Mouse (Mus musculus): Measurements from ENCODE around the gene Cd300c. TPM values are rescaled to one million over a fixed set of nuclear protein-coding genes. Genes with fewer than 3 reads are reported as not detected.
A peak's percentile ranks its signal among the peaks of the same experiment; 100 is the strongest.
"Not testable (repeated sequence)": the region's sequence is repeated elsewhere in the genome, so short reads cannot be mapped to it uniquely, and the experiment has no call there.

The Cd300c gene
- polyA plus RNA-seq, 1 experiment = not detected

DNA sequence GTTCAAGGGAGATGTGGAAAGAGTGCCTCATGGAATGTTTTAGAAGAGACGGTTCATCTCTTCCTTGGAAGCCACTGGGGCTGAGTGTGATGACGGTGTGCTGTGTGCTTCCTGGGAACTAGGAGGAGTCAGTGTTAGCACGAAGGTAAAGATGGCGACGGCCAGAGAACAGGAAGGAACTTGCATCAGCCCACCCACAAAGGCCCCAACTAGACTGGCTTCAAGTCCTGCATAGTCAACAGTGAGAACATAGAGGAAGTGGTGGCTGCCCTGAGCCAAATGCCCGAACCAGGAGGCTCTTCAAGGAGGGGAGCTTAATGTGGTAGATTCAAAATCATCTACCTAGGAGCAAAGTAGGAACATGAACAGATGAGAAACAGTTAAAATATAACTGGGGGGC lies 51.8 kb downstream of the Cd300c start:
- no peak for TF ChIP-seq E2F4 (IDR thresholded peaks at IDR 0.05; ENCODE audit: insufficient read depth)
- TF ChIP-seq TCF12 (IDR thresholded peaks at IDR 0.05; ENCODE audit: insufficient read depth, poor library complexity, severe bottlenecking) = no peak
- no peak for TF ChIP-seq CEBPB (IDR thresholded peaks at IDR 0.05; ENCODE audit: insufficient read depth, poor library complexity, severe bottlenecking)
- no peak for TF ChIP-seq MYOG (IDR thresholded peaks at IDR 0.05; ENCODE audit: control insufficient read depth in 1 of 3, insufficient read depth in 1 of 3, insufficient read length in 2 of 3, low read depth in 2 of 3)
- no peak for TF ChIP-seq REST (IDR thresholded peaks at IDR 0.05; ENCODE audit: insufficient read depth, insufficient read length)
- TF ChIP-seq MAX (IDR thresholded peaks at IDR 0.05; ENCODE audit: low read depth) = no peak
- TF ChIP-seq MYOD1 (IDR thresholded peaks at IDR 0.05; ENCODE audit: control insufficient read depth in 1 of 3, insufficient read length in 2 of 3, low read depth in 2 of 3) = no peak
- no peak for TF ChIP-seq SRF (IDR thresholded peaks at IDR 0.05; ENCODE audit: control insufficient read depth, insufficient read length, low read depth)
- TF ChIP-seq POLR2A (IDR thresholded peaks at IDR 0.05; ENCODE audit: insufficient read length, low read depth) = no peak
- TF ChIP-seq POLR2AphosphoS2 (IDR thresholded peaks at IDR 0.05; ENCODE audit: insufficient read length, low read depth) = no peak
- TF ChIP-seq USF1 (IDR thresholded peaks at IDR 0.05; ENCODE audit: low read depth) = no peak
- TF ChIP-seq TCF3 (IDR thresholded peaks at IDR 0.05; ENCODE audit: insufficient read length, low read depth) = no peak
- H3K4me3 ChIP-seq = no peak overlapping the region
- H3K4me2 ChIP-seq (ENCODE audit: low read depth) = no peak overlapping the region
- H3K79me2 ChIP-seq (ENCODE audit: control insufficient read depth, insufficient read depth) = no peaks in the 10 kb centered on the region
- H3K27me3 ChIP-seq (ENCODE audit: control insufficient read depth, insufficient read depth, insufficient read length) = no peaks in the 10 kb centered on the region
- no peak overlapping the region for H3ac ChIP-seq (ENCODE audit: control insufficient read depth, insufficient read length)
- no peaks in the 10 kb centered on the region for H3K36me3 ChIP-seq (ENCODE audit: control insufficient read depth, insufficient read depth)

DNA sequence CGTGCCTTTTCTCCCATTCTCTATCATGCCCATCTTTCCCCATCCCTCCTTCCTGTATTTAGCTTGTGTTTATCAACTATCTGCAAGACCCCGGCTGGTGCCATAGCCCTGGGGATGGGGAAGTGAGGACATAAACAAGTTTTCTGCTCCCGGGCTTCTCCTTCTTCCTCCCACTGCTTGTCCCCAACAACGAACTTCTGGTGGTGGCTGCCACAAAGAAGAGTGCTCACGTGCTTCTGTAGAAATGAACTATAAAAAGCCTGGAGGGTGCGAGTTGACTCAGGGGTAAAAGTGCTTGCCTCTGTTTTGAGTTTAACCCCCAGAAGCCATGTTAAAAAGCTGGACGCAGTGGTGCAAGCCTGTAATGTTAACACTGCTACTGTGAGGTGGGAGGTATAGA lies 54.0 kb downstream of the Cd300c start:
- Histone ChIP-seq H3K27me3 (ENCODE audit: control insufficient read depth, insufficient read depth, insufficient read length) (no peaks in the 10 kb centered on the region), H3ac (ENCODE audit: control insufficient read depth, insufficient read length) (no peak overlapping the region), H3K79me2 (ENCODE audit: control insufficient read depth, insufficient read depth) (no peaks in the 10 kb centered on the region), H3K36me3 (ENCODE audit: control insufficient read depth, insufficient read depth) (no peaks in the 10 kb centered on the region), H3K4me3 (no peak overlapping the region), H3K4me2 (ENCODE audit: low read depth) (no peak overlapping the region)
- TF ChIP-seq MYOD1 (IDR thresholded peaks at IDR 0.05; ENCODE audit: control insufficient read depth in 1 of 3, insufficient read length in 2 of 3, low read depth in 2 of 3) (no peak), TCF12 (IDR thresholded peaks at IDR 0.05; ENCODE audit: insufficient read depth, poor library complexity, severe bottlenecking) (no peak), MAX (IDR thresholded peaks at IDR 0.05; ENCODE audit: low read depth) (no peak), POLR2AphosphoS2 (IDR thresholded peaks at IDR 0.05; ENCODE audit: insufficient read length, low read depth) (no peak), REST (IDR thresholded peaks at IDR 0.05; ENCODE audit: insufficient read depth, insufficient read length) (no peak), MYOG (IDR thresholded peaks at IDR 0.05; ENCODE audit: control insufficient read depth in 1 of 3, insufficient read depth in 1 of 3, insufficient read length in 2 of 3, low read depth in 2 of 3) (no peak), CEBPB (IDR thresholded peaks at IDR 0.05; ENCODE audit: insufficient read depth, poor library complexity, severe bottlenecking) (no peak), USF1 (IDR thresholded peaks at IDR 0.05; ENCODE audit: low read depth) (no peak)

DNA sequence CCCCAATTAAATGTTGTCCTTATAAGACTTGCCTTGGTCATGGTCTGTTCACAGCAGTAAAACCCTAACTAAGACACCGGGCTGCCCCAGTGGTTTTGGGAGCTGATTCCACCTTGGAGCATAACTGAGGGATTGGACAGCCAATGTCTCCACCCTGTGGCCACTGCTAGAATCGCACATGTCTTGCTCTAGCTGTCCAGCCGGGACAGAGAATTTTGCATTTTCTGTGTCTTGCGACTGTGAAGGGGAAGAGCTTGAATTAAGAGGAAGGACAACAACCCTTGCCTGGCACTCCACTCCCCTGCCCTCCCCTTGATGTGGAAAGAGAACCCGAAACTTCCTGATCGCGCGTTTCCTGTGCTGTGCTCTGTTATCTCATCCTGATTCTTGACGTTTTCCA lies 56.1 kb downstream of the Cd300c start:
- Histone ChIP-seq H3ac (ENCODE audit: control insufficient read depth, insufficient read length) (no peak overlapping the region), H3K4me3 (no peak overlapping the region), H3K4me2 (ENCODE audit: low read depth) (no peak overlapping the region), H3K79me2 (ENCODE audit: control insufficient read depth, insufficient read depth) (no peaks in the 10 kb centered on the region), H3K27me3 (ENCODE audit: control insufficient read depth, insufficient read depth, insufficient read length) (no peaks in the 10 kb centered on the region), H3K36me3 (ENCODE audit: control insufficient read depth, insufficient read depth) (no peaks in the 10 kb centered on the region)
- no peak for TF ChIP-seq USF1 (IDR thresholded peaks at IDR 0.05; ENCODE audit: low read depth)
- peak; percentile 12 for TF ChIP-seq MAX (IDR thresholded peaks at IDR 0.05; ENCODE audit: low read depth)

DNA sequence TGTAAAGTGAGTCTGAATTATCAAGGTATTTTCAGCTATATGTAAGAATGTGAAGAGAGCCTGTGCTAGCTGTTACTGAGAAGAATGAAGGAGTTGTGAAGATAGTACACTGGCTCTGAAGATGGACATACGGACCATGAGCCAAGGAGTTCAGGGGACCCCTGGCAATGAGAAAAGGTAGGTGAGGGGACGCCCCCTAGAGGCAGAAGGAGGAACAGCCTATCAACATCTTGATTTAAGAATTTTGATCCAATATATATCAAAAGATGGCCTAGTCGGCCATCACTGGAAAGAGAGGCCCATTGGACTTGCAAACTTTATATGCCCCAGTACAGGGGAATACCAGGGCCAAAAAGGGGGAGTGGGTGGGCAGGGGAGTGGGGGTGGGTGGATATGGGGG lies 59.4 kb downstream of the Cd300c start:
- H3K27me3 ChIP-seq (ENCODE audit: control insufficient read depth, insufficient read depth, insufficient read length); H3K4me3 ChIP-seq; H3K4me2 ChIP-seq (ENCODE audit: low read depth); H3K36me3 ChIP-seq (ENCODE audit: control insufficient read depth, insufficient read depth); H3K79me2 ChIP-seq (ENCODE audit: control insufficient read depth, insufficient read depth); H3ac ChIP-seq (ENCODE audit: control insufficient read depth, insufficient read length): not testable (repeated sequence)

DNA sequence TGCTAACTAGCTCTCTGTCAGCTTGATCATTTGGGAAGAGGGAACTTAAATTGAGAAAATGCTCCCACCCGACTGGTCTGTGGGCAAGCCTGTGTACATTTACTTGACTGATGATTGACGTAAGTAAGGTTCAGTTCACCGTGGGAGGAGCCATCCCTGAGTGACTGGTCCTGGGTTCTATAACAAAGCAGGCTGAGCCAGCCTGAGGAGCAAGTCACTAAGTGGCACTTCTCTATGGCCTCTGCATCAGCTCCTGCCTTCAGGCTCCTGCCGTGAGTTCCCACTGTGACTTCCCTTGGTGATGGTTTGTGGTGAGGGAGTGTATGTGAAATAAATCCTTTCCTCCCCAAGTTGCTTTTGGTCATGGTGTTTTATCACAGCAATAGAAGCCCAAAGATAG lies 60.9 kb downstream of the Cd300c start:
- Histone ChIP-seq H3K4me2 (ENCODE audit: low read depth) (no peak overlapping the region), H3K79me2 (ENCODE audit: control insufficient read depth, insufficient read depth) (no peaks in the 10 kb centered on the region), H3K27me3 (ENCODE audit: control insufficient read depth, insufficient read depth, insufficient read length) (no peaks in the 10 kb centered on the region), H3K36me3 (ENCODE audit: control insufficient read depth, insufficient read depth) (no peaks in the 10 kb centered on the region), H3K4me3 (no peak overlapping the region), H3ac (ENCODE audit: control insufficient read depth, insufficient read length) (no peak overlapping the region)
- no peak for TF ChIP-seq USF1 (IDR thresholded peaks at IDR 0.05; ENCODE audit: low read depth)
- TF ChIP-seq MYOD1 (IDR thresholded peaks at IDR 0.05; ENCODE audit: control insufficient read depth in 1 of 3, insufficient read length in 2 of 3, low read depth in 2 of 3) = no peak
- TF ChIP-seq TCF3 (IDR thresholded peaks at IDR 0.05; ENCODE audit: insufficient read length, low read depth) = no peak
- TF ChIP-seq POLR2A (IDR thresholded peaks at IDR 0.05; ENCODE audit: insufficient read length, low read depth) = no peak
- TF ChIP-seq MAX (IDR thresholded peaks at IDR 0.05; ENCODE audit: low read depth) = no peak
- no peak for TF ChIP-seq CEBPB (IDR thresholded peaks at IDR 0.05; ENCODE audit: insufficient read depth, poor library complexity, severe bottlenecking)

DNA sequence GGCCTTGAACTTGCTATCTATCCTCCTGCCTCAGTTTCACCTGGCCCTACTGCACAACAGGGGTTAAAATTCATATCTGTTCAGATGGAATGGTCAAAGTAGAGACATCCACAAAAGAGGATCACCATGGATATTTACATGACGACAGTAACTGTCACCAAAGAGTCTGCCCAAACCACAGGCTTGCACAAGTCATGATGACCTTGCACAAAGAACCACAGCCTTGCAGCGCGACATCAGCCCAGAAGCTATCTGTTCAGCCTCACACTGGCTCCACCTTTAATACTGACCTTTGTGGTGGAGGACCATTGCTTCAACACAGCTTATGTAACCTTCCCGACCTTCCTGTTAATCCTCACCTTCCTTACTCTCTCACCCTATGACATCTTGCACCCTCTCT lies 61.4 kb downstream of the Cd300c start:
- H3K4me2 ChIP-seq (ENCODE audit: low read depth) = no peak overlapping the region
- H3K36me3 ChIP-seq (ENCODE audit: control insufficient read depth, insufficient read depth) = no peaks in the 10 kb centered on the region
- no peak overlapping the region for H3K4me3 ChIP-seq
- no peak overlapping the region for H3ac ChIP-seq (ENCODE audit: control insufficient read depth, insufficient read length)
- no peak for TF ChIP-seq MYOD1 (IDR thresholded peaks at IDR 0.05; ENCODE audit: control insufficient read depth in 1 of 3, insufficient read length in 2 of 3, low read depth in 2 of 3)
- no peak for TF ChIP-seq CEBPB (IDR thresholded peaks at IDR 0.05; ENCODE audit: insufficient read depth, poor library complexity, severe bottlenecking)
- no peak for TF ChIP-seq TCF3 (IDR thresholded peaks at IDR 0.05; ENCODE audit: insufficient read length, low read depth)
- no peak for TF ChIP-seq POLR2A (IDR thresholded peaks at IDR 0.05; ENCODE audit: insufficient read length, low read depth)
- TF ChIP-seq E2F4 (IDR thresholded peaks at IDR 0.05; ENCODE audit: insufficient read depth) = no peak
- TF ChIP-seq SRF (IDR thresholded peaks at IDR 0.05; ENCODE audit: control insufficient read depth, insufficient read length, low read depth) = no peak
- TF ChIP-seq REST (IDR thresholded peaks at IDR 0.05; ENCODE audit: insufficient read depth, insufficient read length) = no peak
- no peak for TF ChIP-seq MAX (IDR thresholded peaks at IDR 0.05; ENCODE audit: low read depth)
- no peak for TF ChIP-seq TCF12 (IDR thresholded peaks at IDR 0.05; ENCODE audit: insufficient read depth, poor library complexity, severe bottlenecking)
- no peak for TF ChIP-seq MYOG (IDR thresholded peaks at IDR 0.05; ENCODE audit: control insufficient read depth in 1 of 3, insufficient read depth in 1 of 3, insufficient read length in 2 of 3, low read depth in 2 of 3)
- no peak for TF ChIP-seq USF1 (IDR thresholded peaks at IDR 0.05; ENCODE audit: low read depth)
- no peak for TF ChIP-seq POLR2AphosphoS2 (IDR thresholded peaks at IDR 0.05; ENCODE audit: insufficient read length, low read depth)
- no peaks in the 10 kb centered on the region for H3K79me2 ChIP-seq (ENCODE audit: control insufficient read depth, insufficient read depth)
- H3K27me3 ChIP-seq (ENCODE audit: control insufficient read depth, insufficient read depth, insufficient read length) = no peaks in the 10 kb centered on the region
